Mouse (Mus musculus) adipocyte (in vitro differentiated cells): ENCODE data around the gene Serpinb9g.
"Not testable (repeated sequence)": the region's sequence is repeated elsewhere in the genome, so short reads cannot be mapped to it uniquely, and the experiment has no call there.

Experiments used
- DNase-seq: peaks from one replicate; pipeline ENCODE4 v3.0.0-alpha.2; 2016; ENCODE audit warnings: low spot score

Gene Serpinb9g

GRCm38 (mm10) chr13:33484490-33484889 lies at the start of gene Serpinb9g:
Serpinb9g (plus strand) TSS chr13:33484790.
- DNase-seq: not testable (repeated sequence)

- not testable (repeated sequence) for DNase-seq
These were observed 718 bp upstream of the Serpinb9g start for GRCm38 (mm10) chr13:33483872-33484271.

DNA sequence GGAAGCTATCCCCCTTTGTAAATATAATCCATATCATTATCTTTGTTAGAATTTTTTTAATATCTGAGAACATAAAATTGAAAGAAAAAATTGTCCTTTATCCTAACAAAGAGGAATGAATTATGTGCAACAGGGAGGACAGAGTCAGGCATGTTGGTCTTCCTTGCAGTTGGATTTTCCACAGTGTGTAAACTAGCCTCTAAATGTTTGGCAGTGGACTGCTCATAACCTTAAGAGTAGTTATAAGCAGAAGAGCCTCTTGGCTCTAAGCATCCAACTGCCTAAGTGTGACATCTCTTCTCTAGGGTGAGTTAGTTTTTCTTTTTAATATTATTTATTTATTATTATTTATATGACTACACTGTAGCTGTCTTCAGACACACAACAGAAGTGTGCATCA lies 40.0 kb downstream of the Serpinb9g start:
- DNase-seq: no peak

GRCm38 (mm10) chr13:33532814-33533213 lies 48.2 kb downstream of the Serpinb9g start:
- DNase-seq: no peak
